Mouse (Mus musculus) liver, adult 2 months (tissue): ENCODE measurements around the gene Fam243.
A peak's percentile ranks its signal among the peaks of the same experiment; 100 is the strongest.

Experiments
- CTCF ChIP-seq: fragments of 200-500 bp; IDR thresholded peaks from 2 replicates; pipeline ENCODE4 v1.5.1; 2011; ENCODE audit warnings: low read depth, low read length, control low read depth
- POLR2A ChIP-seq: fragments of 200-500 bp; IDR thresholded peaks from 2 replicates; pipeline ENCODE4 v1.6.1; 2011; ENCODE audit warnings: low read length, control low read depth; ENCODE audit not compliant: insufficient read depth; ENCODE audit errors: extremely low read depth

DNA sequence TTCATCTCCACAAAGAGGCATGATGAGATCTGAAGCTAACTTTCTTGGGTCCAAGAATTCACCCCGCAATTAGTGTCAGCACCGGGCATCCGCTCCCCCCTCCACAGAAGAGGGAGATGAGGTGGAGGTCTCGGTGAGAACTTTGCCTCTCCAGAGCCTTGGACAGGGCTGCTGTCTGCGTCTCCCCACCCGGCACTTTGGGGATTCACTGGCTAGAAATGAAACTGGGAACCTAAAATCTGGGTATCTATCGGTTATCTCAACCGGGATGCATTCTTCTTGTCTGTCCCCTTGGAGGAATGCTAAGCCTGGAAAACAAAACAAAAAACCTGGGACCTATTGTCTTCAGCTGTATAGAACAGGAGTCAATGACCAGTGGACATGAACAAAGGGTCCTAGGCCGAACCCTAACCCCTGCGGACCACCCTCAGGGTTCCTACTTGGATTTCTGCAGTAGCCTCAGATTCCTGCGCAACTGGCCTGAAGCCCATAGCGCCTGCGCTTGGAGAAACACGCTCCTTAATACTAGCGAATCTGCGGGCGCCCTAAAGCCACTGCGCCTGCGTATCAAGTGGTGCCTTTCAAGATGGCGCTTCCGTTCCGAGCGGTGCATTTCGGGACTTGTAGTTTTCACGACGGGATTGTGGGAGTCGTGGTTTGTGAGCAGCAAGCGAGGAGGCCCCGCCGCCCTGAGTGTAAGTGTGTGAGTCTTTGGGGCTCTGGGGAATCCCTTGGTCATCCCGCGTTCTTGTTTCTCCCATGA is 20.4 kb downstream of the Fam243 start, which contains the start of gene Smim11:
- no peak for TF ChIP-seq CTCF
- 0 out of 2 replicates have a peak, but pooled peaks have one; percentile 56 for TF ChIP-seq POLR2A
